Mouse (Mus musculus): ENCODE measurements around the gene Cdhr2.

- TF ChIP-seq CTCF (IDR thresholded peaks at IDR 0.05; ENCODE audit: insufficient read depth, low read depth, low read length) (no peak), POLR2A (IDR thresholded peaks at IDR 0.05; ENCODE audit: insufficient read depth, low read depth, low read length) (no peak)
These were observed 39.9 kb upstream of the Cdhr2 start for GRCm38 (mm10) chr13:54661358-54661757.

Measured in olfactory bulb, adult 2 months (tissue).